Mouse (Mus musculus): ENCODE results near the gene Pccb. TPM values are rescaled to one million over a fixed set of nuclear protein-coding genes. Genes with fewer than 3 reads are reported as not detected.

The Pccb gene
- polyA plus RNA-seq, 1 experiment: 37.5 TPM

DNA sequence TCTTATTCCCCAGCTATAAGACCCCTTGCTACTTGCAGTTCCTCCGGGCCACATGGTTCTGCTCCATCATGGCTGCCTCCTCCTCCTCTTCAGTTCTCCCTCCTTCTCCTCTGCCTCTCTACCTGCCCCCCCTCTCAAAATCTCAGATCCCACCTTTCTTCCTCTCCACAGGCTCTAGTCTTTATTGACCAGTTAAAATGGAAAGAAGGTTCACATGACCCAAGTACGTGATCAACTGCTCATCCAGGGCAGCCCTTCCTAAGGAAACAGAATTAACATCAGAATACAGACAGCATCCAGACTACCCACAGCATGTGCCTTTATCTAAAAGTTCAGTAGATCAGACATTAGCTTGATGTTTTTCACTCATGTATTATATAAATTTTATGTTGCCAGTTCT, 65.2 kb downstream of the Pccb start:
- TF ChIP-seq GATA1 (IDR thresholded peaks at IDR 0.05; ENCODE audit: low read length): no peak

- TF ChIP-seq GATA1 (IDR thresholded peaks at IDR 0.05; ENCODE audit: low read length): no peak
Measured at GRCm38 (mm10) chr9:100964106-100964505, 70.6 kb downstream of the Pccb start.

DNA sequence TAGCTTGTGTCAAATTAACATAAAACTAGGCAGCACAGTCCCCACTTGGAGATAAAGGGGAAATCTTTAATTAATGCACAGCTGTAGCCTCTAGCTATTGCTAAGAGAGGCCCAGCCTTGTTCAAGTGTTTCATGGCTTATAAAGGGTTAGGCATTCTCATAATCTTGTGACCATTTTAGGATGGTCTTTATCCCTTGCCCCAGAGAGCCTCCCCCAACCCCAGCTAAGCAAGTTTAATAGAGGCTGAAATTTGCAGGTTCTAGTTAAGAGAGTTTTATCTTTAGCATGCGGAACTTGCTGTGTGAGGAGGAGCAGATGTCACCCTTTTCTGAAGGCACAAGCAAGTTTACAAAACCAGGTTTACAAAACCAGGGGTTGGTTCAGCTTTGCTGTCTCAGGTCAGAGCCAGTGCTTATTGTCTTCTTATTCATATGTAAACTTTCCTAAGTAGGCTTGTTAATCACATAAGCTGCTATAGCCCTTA, 71.2 kb downstream of the Pccb start:
- TF ChIP-seq GATA1 (IDR thresholded peaks at IDR 0.05; ENCODE audit: low read length): no peak

DNA sequence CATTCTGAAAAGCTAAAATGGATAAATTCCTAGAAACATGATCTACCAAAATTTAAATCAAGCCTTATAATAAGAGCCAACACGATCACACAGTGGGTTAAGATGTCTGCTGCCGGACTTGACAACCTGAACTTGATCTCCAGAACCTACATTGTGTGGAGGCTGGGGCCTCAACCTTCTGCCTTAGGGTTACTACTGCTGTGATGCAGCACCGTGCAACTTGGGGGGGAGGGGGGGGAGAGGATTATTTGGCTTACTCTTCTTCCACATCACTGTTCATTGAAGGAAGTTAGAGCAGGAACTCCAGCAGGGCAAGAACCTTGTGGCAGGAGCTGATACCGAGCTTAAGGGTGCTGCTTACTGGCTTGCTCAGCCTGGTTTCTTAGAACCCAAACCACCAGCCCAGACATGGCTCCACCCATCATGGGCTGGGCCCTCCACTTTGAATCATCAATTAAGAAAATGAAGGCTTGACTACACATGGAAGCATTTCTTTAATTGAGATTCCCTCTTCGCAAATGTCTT, 71.7 kb downstream of the Pccb start:
- TF ChIP-seq GATA1 (IDR thresholded peaks at IDR 0.05; ENCODE audit: low read length): no peak

GRCm38 (mm10) chr9:100951481-100951880, 83.2 kb downstream of the Pccb start:
- TF ChIP-seq GATA1 (IDR thresholded peaks at IDR 0.05; ENCODE audit: low read length): no peak

- no peak for TF ChIP-seq GATA1 (IDR thresholded peaks at IDR 0.05; ENCODE audit: low read length)
Measured at GRCm38 (mm10) chr9:100944677-100945365, 89.9 kb downstream of the Pccb start.

DNA sequence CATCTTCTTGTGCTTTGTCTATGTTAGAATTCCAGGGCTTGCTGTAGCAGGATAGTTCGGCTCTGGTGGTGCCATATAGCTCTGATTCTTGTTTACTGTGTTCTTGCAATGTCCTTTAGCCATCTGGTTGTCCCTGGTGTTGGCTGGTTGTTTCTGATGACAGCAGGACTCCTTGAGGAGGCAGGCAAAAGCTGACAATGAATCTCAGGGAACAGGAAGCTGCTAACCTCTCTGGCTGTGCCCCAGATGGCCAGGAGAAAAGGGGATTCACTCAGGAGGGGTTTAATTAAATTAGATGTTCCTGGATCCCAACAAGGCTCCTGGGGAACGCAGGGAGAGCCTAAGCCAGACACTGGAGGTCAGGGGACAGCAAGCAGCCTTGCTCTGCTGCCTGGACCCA, 92.7 kb downstream of the Pccb start:
- no peak for TF ChIP-seq GATA1 (IDR thresholded peaks at IDR 0.05; ENCODE audit: low read length)

Other genes with a start within 250 kb of the Pccb start
- 18.8 and 22.5 TPM in 2 replicates for gene Msl2, start 39.2 kb upstream of the Pccb start, polyA plus RNA-seq (2012)
- not detected in 2 replicates for gene Ppp2r3a, start 216.9 kb upstream of the Pccb start, polyA plus RNA-seq (2012)

Data from G1E-ER4 (cell line).